Mouse (Mus musculus) brain, embryonic 14.5 days (tissue): ENCODE results near the gene Gnb2. TPM values are rescaled to one million over a fixed set of nuclear protein-coding genes. Genes with fewer than 3 reads are reported as not detected.

Experiments used
- DNase-seq: peaks from one replicate; pipeline ENCODE4 v3.0.0-alpha.2; 2011; ENCODE audit warnings: low read depth
- CTCF ChIP-seq: fragments of 200-500 bp; IDR thresholded peaks from 2 replicates; pipeline ENCODE4 v1.5.1; 2012; ENCODE audit warnings: inconsistent platforms, mild to moderate bottlenecking, moderate library complexity, borderline replicate concordance; ENCODE audit not compliant: insufficient read depth, insufficient read length; ENCODE audit errors: extremely low read depth
- POLR2A ChIP-seq: fragments of 200-500 bp; IDR thresholded peaks from 2 replicates; pipeline ENCODE4 v1.6.1; 2012; ENCODE audit warnings: mild to moderate bottlenecking, inconsistent platforms, borderline replicate concordance; ENCODE audit not compliant: poor library complexity, insufficient read depth, insufficient read length, severe bottlenecking; ENCODE audit errors: extremely low read depth
- polyA plus RNA-seq: library from polyadenylated mRNA; depleted of rRNA; stranded (reverse); fragments of >200 nt; gene quantifications from 2 replicates; pipeline ENCODE4 v1.2.3, GENCODE M21; 2012

The Gnb2 gene
- polyA plus RNA-seq, 1 experiment = 1,055 TPM

DNA sequence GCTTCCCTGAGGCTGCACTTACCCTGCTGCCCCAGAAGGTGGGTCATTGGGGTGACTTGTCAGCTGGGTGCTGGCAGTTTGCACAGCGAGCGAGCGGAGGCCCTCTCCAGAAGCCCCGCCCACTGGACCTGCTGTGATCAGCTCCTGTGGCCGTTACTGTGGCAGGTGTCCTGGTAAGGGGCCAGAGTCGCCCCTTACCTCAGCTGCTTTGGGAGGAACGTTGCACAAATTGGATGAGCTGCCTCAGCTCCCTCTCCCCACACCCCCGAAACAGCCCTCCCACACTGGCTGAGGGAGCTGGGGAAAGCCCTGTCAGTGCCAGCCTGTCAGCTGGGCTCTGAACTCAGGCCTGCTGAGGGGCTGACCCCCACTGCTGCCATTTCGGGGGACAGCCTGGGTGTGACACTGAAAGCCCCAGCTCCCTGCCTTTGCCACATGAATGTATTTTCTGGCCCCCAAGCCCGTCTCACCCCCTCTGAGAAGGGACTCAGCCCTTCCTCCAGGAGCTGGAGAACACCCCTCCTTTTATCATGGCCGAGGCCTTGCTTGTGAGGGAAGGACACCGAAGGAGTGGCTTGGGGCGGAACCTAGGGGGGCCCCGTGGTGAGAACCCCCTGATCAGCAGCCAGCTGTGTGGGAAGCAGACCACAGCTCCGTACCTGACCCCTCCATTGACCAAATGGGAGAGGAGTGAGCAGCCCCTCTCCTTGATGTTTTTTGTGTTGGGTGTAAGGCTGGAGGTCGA, 6.9 kb downstream of the Gnb2 start:
- TF ChIP-seq POLR2A (no peak), CTCF (no peak)
- peak; percentile 57 for DNase-seq

DNA sequence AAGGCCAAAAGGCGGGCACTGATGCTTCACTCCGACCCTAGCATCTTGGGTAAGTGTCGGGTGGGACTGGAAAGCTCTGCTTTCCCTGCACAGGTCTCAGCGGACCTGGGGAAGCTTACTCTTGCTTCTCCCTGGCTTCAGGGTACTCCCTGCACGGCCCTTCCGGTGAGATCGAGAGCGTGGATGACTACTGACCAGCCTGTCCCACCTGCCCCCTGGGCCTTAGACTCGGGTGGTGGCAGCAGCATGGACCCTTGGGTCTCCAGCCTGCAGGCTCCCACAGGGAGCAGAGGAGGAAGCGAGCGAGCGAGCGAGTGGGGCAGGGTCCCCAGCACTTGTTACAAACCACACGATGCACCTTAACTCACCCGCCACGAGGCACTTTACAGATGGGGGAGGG, 7.8 kb downstream of the Gnb2 start:
- DNase-seq = no peak
- no peak for TF ChIP-seq CTCF
- no peak for TF ChIP-seq POLR2A

DNA sequence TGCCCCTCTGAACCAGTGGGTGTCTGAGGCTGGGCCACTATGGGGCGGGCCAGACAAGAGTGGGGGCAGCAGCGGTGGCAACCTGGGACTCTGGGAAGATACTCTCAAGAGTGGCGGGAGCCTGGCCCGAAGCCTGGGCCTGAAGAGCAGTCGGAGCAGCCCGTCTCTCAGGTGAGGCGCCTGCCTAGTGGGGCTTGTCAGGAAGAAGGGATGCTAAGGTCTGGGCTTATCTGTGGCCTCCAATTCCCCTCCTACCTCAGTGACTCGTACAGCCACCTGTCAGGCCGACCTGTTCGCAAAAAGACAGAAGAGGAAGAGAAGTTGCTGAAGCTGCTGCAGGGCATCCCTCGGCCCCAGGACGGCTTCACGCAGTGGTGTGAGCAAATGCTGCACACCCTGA, 8.6 kb downstream of the Gnb2 start:
- no peak for DNase-seq
- TF ChIP-seq CTCF (no peak), POLR2A (no peak)

DNA sequence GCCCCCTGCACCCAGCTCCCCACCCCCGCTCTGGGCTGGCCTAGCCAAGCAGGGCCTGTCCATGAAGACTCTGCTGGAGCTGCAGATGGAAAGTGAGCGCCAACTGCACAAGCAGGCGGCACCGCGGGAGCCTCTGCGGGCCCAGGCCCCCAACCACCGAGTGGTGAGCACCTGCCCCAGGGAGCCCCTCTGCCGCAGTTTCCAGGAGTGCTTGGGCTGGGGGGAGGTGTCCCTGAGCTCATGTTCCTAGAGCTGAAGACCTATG, 9.1 kb downstream of the Gnb2 start:
- no peak for DNase-seq
- TF ChIP-seq POLR2A (no peak), CTCF (no peak)

DNA sequence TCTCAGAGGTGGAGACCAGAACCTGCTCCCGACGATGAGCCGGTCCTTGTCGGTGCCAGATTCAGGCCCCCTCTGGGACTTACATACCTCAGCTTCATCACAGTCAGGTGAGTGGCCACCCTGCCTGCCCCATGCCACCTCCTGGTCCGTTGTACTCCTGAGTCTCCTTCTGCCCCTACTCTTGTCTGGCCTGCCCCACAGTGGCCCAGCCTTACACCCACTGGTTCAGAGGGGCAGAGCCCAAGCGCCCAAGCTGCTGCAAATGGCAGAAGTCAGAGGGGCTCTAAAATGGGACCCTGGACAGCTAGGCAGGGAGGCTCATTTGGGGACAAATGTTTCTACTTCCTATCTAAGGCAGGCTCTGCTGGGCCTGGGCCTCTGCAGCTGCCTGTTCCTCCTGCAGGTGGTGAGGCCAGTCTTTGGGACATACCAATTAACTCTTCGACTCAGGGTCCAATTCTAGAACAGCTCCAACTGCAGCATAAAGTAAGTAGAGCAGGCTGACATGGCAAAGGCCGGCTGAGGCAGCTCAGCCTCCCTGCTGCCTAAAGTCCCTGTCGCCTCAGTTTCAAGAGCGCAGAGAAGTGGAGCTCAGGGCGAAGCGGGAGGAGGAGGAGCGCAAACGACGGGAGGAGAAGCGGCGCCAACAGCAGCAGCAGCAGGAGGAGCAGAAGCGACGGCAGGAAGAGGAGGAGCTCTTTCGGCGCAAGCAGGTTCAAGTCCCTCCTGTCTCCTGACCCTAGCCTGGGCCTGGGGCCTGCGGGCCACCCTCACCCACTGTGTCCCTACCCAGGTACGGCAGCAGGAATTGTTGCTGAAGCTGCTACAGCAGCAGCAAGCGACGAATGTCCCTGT, 9.7 kb downstream of the Gnb2 start:
- no peak for DNase-seq
- TF ChIP-seq POLR2A (no peak), CTCF (no peak)

DNA sequence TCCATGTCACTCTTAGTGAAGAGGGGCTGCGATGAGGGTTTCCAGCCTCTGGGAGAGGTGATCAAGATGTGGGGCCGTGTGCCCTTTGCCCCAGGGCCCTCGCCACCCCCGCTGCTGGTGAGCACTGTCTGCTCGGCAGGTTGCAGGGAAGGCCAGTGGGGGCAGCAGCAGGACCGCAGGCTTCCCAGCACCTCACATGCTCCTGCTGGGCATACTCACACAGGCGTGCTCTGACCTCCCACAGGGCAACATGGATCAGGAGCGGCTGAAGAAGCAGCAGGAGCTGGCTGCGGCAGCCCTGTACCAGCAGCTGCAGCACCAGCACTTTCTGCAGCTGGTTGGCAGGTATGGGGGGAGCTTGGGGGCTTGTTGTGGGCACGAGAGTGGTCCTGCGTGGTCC, 10.6 kb downstream of the Gnb2 start:
- no peak for DNase-seq
- TF ChIP-seq POLR2A = no peak
- TF ChIP-seq CTCF = no peak

DNA sequence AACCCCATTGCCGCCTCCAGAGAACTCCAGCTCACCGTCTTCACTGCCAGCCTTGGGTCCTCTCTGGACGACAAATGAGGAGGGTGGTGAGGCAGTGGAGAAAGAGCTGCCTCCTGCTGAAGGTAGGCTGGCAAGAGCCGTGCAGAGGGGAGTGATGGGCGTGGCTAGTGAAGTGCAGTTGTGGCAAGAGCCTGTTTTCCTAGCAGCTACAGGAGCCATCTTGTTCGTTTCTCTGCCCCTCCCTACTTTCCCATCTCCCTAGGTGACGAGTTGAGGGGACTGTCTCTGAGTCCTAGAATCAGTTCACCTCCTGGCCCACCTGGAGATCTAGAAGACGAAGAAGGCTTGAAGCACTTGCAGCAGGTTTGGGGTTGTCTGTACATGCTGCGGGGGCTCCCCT, 11.4 kb downstream of the Gnb2 start:
- TF ChIP-seq CTCF = no peak
- TF ChIP-seq POLR2A = no peak
- no peak for DNase-seq

DNA sequence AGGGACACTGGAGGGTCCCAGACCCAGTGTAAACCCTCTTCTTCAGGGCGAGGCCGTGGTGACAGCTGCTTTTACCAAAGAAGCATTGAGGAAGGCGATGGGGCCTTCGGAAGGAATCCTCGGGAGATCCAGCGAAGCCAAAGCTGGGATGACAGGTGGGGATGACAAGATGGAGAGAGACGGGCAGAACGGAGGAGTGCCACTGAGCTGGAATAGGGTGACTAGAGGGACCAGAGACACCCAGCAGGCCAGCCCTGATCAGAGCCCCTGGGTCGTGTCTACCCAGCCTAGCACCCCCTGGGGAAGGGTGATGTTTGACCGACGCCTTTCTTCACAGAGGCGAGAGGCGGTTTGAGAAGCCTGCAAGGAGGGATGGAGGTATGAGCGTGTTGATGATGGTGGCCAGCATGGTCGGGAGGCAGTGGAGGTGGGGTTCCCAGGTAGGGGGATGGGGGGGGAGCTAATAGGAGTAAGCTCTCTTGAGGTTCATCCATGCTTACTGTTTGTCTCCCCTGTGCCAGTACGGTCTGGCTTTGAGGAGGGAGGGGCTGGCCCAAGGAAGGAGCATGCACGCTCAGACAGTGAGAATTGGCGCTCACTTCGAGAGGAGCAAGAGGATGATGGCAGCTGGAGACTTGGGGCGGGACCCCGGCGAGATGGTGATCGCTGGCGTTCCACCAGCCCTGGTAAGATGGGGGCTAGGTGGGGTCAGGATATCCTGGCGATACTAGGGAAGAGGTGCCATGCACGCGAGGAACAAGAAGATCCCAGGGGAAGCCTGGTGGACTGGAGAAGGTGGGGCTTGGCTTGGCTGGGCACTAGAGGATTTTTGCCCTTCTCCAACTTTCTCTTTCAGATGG, 13.4 kb downstream of the Gnb2 start:
- no peak for TF ChIP-seq POLR2A
- no peak for TF ChIP-seq CTCF
- no peak for DNase-seq

DNA sequence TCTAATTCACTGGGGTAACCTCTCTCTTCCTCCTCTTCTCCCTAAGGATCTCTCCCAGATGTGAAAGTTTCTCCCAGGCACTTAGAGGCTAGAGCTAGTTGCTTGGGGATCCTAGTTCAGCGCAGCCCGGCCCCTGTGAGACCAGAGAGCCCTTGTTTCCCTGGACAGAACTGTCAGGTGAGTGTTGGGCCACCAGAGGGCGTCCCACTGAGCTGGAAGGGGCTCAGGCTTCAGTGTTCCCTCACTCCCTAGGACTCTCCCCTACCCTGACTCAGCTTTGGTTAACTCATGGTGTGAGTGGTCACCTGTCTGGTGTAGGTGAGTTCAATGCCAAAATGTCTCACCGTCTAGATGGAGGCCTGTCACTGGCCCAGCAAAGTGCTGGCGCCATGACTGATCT, 14.9 kb downstream of the Gnb2 start, which contains the start of gene Gigyf1:
Gigyf1 (plus strand) TSS at position 113 of the 400 bp plus-strand sequence.
- DNase-seq = no peak
- no peak for TF ChIP-seq POLR2A
- TF ChIP-seq CTCF = peak; percentile 56

DNA sequence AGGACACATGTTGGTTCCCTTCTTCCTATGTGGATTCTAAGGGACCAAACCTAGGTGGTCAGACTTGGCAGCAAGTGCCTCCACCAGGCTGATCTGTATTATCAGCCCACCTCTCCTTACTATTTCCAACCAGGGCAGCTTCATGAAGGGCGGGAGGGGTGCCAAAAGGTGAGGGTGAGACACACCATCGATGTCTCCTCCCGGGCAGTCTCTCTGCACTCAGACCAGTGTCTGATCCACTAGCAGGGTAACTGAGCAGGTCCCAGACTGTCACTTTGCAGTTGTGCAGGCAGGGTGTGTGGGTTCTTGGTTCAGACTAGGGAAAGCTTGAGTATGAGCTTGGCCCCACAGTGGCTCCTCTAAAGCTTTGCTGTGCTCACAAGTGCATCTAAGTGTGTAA, 18.5 kb downstream of the Gnb2 start:
- TF ChIP-seq CTCF = no peak
- TF ChIP-seq POLR2A = no peak
- DNase-seq = no peak

DNA sequence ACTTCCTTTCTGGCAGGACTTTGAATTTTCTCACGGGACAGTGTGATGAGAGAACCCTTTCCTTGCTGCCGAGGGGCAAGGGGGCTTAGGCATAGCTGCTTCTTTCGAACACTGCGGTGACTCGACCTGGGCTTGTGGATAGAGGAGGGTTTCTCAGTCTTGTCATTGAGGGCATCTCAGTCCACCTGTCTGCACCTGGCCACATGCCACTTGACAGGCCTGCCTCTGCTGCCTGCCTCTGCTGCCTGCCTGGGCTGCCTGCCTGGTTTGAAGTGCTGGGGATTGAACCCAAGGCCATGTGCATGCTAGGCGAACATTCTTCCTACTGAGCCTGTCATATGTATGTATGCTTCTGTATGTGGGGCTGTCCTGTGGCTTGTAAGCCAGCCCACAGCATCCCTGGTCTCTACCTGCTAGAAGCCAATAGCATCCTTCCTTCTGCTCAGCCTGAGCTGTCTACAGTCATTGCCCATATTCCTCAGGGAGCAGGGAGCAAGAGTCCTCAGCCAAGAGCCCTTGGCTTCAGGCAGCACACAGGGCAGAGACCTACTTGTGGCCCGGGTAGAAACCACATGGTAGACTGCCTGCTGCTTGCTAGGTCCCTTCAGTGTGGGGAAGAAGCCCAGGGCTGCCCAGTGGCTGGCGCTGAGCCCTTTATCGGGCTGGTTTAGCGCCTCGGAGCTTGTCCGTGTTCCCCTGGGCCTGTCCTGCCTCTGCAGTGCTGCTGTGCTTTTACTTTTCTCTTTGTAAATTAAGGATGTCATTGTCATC, 19.2 kb downstream of the Gnb2 start:
- TF ChIP-seq POLR2A (no peak), CTCF (no peak)
- no peak for DNase-seq
